Mouse (Mus musculus): Measurements from ENCODE around the gene Mrps16.

GRCm38 (mm10) chr14:20345885-20346284 lies 47.5 kb downstream of the Mrps16 start:
- TF ChIP-seq CTCF (IDR thresholded peaks at IDR 0.05; ENCODE audit: insufficient read depth, low read depth, low read length): no peak
- no peak for TF ChIP-seq POLR2A (IDR thresholded peaks at IDR 0.05; ENCODE audit: insufficient read depth, low read depth, low read length)

Measured in olfactory bulb, adult 2 months (tissue).